Mouse (Mus musculus): ENCODE measurements around the gene Ppara.

Ppara gene

DNA sequence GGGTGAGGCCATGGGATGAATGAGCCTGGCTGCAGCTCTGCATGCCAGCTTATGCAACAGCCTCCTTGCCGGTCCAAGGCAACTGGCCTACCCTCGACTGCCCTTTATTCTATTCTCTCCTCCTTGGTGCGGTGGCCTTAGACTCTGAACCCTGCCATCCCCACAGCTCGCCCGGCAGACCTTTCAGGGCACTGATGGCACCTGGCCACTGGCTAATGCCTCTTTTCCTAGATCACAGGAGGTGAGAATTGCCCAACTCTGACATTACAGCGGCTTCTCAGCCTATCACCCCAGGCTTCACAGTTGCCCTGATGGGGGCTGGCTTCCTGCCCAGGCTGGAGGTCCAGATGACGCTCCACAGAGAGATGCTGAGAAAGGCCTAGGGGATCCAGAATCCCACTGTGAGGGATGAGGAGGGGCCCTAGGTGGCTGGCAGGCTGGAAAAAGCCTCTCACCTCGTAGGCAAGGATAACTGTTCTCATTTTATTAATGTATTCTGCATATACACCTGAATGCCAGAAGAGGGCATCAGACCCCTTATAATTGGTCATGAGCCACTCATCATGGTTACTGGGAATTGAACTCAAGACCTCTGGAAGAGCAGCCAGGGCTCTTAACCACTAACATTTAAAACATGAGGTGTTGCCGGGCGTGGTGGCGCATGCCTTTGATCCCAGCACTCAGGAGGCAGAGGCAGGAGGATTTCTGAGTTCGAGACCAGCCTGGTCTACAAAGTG is 117.0 kb downstream of the Ppara start:
- peak; percentile 69 for DNase-seq (ENCODE audit: low read depth, low spot score)

Measured in ZHBTc4 (cell line).